Mouse (Mus musculus) midbrain, embryonic 12.5 days (tissue): ENCODE results near the gene Itpk1. TPM values are rescaled to one million over a fixed set of nuclear protein-coding genes. Genes with fewer than 3 reads are reported as not detected.
"Not testable (repeated sequence)": the region's sequence is repeated elsewhere in the genome, so short reads cannot be mapped to it uniquely, and the experiment has no call there.

Source experiments
- ATAC-seq: fragments of 200-750 bp; cut with Nextera tagmentation; 2 replicates; pipeline ENCODE4 v1.8.0; 2017; ENCODE audit warnings: low read depth, moderate TSS enrichment, moderate library complexity; ENCODE audit not compliant: low FRiP score
- H3K27ac ChIP-seq: fragments of 300-500 bp; sonication (generic); replicated peaks from 2 replicates; pipeline ENCODE4 v1.5.1; 2016; ENCODE audit warnings: mild to moderate bottlenecking
- H3K27me3 ChIP-seq: fragments of 300-500 bp; sonication (generic); 2 replicates; pipeline ENCODE4 v1.6.1; 2016; ENCODE audit warnings: mild to moderate bottlenecking
- H3K36me3 ChIP-seq: fragments of 300-500 bp; sonication (generic); 2 replicates; pipeline ENCODE4 v1.6.1; 2016
- H3K4me1 ChIP-seq: fragments of 300-500 bp; sonication (generic); 2 replicates; pipeline ENCODE4 v1.6.1; 2016
- H3K4me2 ChIP-seq: fragments of 300-500 bp; sonication (generic); replicated peaks from 2 replicates; pipeline ENCODE4 v1.6.1; 2016; ENCODE audit warnings: mild to moderate bottlenecking, moderate library complexity
- H3K4me3 ChIP-seq: fragments of 300-500 bp; sonication (generic); 2 replicates; pipeline ENCODE4 v1.5.1; 2016; ENCODE audit warnings: mild to moderate bottlenecking
- H3K9ac ChIP-seq: fragments of 300-500 bp; sonication (generic); replicated peaks from 2 replicates; pipeline ENCODE4 v1.6.1; 2016; ENCODE audit warnings: mild to moderate bottlenecking, moderate library complexity
- H3K9me3 ChIP-seq: fragments of 300-500 bp; sonication (generic); 2 replicates; pipeline ENCODE4 v1.6.1; 2016; ENCODE audit warnings: mild to moderate bottlenecking
- WGBS: fragments of 180-500 bp; shearing (Covaris S2); methylation state at CpG from one replicate; pipeline ENCODE4 v1.1.7; 2016; 5-methylcytosine and 5-hydroxymethylcytosine counted together
- polyA plus RNA-seq: library from polyadenylated mRNA; unstranded; fragments of >200 nt; fragmentation: Nextera tagmentation; extraction: Ambion mirVana; gene quantifications from 2 replicates; pipeline ENCODE4 v1.2.1, GENCODE M21; 2016

Gene Itpk1
- polyA plus RNA-seq, 1 experiment from 2014 or later: 15.4 TPM

DNA sequence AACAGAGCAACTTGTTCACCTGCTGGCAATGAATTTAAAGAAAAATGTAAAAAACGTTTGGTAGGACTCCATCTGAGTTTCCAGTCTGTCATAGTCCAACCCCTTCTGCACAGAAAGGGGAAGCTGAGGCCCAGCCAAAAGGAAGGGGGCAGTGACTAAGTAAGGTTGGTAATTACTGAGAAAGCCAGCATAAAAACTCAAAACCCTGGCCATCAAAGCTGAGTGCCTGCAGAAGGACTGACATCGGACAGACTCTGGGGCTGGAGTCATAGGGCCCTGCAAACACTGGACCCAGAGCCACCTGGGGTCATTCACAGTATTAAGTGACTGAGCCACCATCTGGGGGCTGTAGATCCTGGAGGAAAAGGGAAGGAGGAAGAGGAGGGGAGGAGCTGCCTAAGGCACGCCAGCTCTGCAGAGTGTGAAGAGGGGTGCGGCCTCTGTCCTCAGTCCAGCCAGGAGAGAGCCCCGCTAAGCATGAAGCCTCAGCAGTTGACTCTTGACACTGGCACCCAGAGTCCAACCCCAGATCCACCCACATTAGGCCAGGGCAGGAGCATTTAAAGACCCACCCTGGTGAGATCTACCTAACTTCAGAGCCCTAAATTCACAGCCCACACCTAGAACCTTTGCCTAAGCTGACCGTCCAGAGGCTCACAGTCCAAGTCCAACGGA, 58.0 kb downstream of the Itpk1 start:
- no peaks in the 10 kb centered on the region for H3K9me3 ChIP-seq
- WGBS: 85% methylated on average over 7 of the region's 7 CpGs
- no peak overlapping the region for H3K4me3 ChIP-seq
- no peaks in the 10 kb centered on the region for H3K27me3 ChIP-seq
- ATAC-seq: no peak
- no peaks in the 10 kb centered on the region for H3K36me3 ChIP-seq
- no peak overlapping the region for H3K4me2 ChIP-seq
- H3K27ac ChIP-seq: no peak overlapping the region
- no peak overlapping the region for H3K9ac ChIP-seq
- no peaks in the 10 kb centered on the region for H3K4me1 ChIP-seq

- H3K4me1 ChIP-seq: peaks cover 3% of the 10 kb centered on the region
These were observed 58.7 kb downstream of the Itpk1 start for GRCm38 (mm10) chr12:102645911-102646585.

GRCm38 (mm10) chr12:102643316-102643715, 61.4 kb downstream of the Itpk1 start:
- Histone ChIP-seq H3K9ac (no peak overlapping the region), H3K27me3 (no peaks in the 10 kb centered on the region), H3K9me3 (no peaks in the 10 kb centered on the region), H3K4me3 (no peak overlapping the region), H3K4me2 (no peak overlapping the region), H3K4me1 (peaks cover 21% of the 10 kb centered on the region), H3K27ac (no peak overlapping the region), H3K36me3 (no peaks in the 10 kb centered on the region)
- 86% methylated on average over 6 of the region's 6 CpGs for WGBS
- no peak for ATAC-seq

More at GRCm38 (mm10) chr12:102645911-102646585, 58.7 kb downstream of the Itpk1 start:
- no peaks in the 10 kb centered on the region for H3K9me3 ChIP-seq
- ATAC-seq: no peak
- H3K4me2 ChIP-seq: no peak overlapping the region
- H3K36me3 ChIP-seq: no peaks in the 10 kb centered on the region
- H3K27me3 ChIP-seq: no peaks in the 10 kb centered on the region
- H3K27ac ChIP-seq: no peak overlapping the region
- 84% methylated on average over 6 of the region's 6 CpGs for WGBS
- no peak overlapping the region for H3K9ac ChIP-seq
- no peak overlapping the region for H3K4me3 ChIP-seq

DNA sequence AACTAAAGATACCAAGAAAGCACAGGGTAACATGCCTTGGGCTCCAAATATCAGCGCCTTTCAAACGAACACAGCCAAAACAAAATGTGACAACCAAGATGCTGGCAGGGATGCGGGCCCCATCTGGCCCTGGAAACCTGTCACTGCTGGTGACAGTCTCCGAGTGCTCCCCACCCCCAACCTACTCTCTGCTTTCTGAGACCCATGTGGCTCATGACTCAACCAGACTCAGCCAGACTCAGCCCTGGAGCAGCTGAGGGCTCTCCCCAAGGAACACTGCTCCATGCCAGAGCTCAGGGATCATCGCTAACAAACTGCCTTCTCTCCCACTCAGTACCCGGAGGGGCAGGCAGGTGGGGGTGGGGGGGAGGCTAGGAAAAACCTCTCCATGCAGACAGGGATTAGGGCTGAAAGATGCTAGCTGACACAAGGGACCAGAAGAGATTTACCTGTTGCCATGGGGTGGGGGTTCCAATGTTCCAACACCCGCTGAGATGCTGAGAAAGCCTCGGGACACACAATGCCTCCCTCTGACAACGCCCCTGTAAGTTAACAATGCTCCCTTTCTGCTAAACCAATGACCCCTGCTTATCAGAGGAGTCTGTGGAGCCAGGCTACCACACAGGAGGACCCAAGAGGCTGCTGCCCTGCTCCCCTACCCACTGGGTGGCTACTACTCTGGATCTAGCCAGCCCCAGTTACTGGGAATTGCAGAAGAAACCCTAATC, 64.1 kb downstream of the Itpk1 start:
- WGBS: 25% methylated on average over 9 of the region's 9 CpGs

GRCm38 (mm10) chr12:102638878-102639277, 65.9 kb downstream of the Itpk1 start:
- Histone ChIP-seq H3K36me3 (no peaks in the 10 kb centered on the region), H3K27me3 (no peaks in the 10 kb centered on the region), H3K27ac (no peak overlapping the region), H3K4me2 (no peak overlapping the region), H3K4me3 (no peak overlapping the region), H3K4me1 (peaks cover 25% of the 10 kb centered on the region), H3K9me3 (no peaks in the 10 kb centered on the region), H3K9ac (no peak overlapping the region)
- ATAC-seq: no peak
- WGBS: 53% methylated on average over 3 of the region's 3 CpGs

More for the DNA sequence above, 64.1 kb downstream of the Itpk1 start:
- Histone ChIP-seq H3K27ac (peak overlapping the region; percentile 52; the same call in 1 of the 2 replicates), H3K9me3 (no peaks in the 10 kb centered on the region), H3K4me3 (no peak overlapping the region), H3K4me1 (peaks cover 21% of the 10 kb centered on the region), H3K9ac (no peak overlapping the region), H3K36me3 (no peaks in the 10 kb centered on the region), H3K4me2 (no peak overlapping the region), H3K27me3 (no peaks in the 10 kb centered on the region)
- peak; percentile 76 for ATAC-seq

DNA sequence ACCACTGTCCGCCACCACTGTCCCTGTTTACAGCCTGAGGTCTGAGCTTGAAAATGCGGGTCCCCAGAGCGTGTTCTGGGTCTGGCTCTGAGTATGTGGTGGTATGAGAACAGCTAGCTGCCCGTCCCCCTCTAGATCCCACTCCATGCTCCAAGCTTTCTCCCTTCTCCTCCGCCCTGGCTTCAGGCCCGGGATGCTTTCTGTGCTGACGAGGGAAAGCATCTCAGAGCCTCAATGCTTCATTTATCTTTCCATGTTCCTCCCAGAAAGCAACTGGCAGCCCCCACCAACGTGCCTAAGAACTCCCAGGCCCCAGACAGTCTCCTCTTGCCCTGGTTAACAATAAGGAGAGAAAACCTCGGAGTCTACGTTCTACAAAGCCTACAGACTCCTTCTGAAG, 67.5 kb downstream of the Itpk1 start:
- Histone ChIP-seq H3K4me2 (no peak overlapping the region), H3K4me3 (no peak overlapping the region), H3K36me3 (no peaks in the 10 kb centered on the region), H3K9ac (no peak overlapping the region), H3K9me3 (no peaks in the 10 kb centered on the region), H3K27ac (no peak overlapping the region), H3K4me1 (peaks cover 25% of the 10 kb centered on the region), H3K27me3 (no peaks in the 10 kb centered on the region)
- ATAC-seq: no peak
- WGBS: 89% methylated on average over 10 of the region's 10 CpGs

DNA sequence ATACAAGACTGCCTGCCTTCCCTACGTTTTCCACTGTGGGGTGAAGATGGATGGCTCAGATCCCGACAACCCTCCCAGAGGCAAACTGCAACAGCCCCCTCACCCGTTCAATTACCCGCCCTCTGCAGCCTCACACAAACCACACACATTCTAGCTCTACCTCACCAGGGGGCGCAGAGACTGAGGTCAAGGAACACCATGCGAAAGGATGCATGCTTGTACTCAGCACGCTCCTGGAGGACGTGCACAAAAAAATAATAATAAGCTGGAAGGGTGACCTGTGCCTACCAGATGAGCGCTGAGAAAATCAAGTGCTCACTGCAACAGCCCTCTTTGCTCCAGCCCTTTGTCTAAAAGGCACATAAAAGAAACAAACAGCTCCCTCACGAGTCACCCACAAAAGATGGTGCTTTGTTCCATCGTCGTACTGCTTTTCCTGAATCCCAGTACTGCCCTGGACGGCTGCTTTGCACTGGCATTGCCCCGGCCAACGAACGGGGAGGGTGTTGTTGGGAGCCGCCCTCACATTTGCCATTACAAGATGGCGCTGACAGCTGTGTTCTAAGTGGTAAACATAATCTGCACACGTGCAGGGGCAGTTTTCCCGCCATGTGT, 70.2 kb downstream of the Itpk1 start:
- ATAC-seq: no peak
- WGBS: 71% methylated on average over 19 of the region's 20 CpGs

GRCm38 (mm10) chr12:102633083-102633501, 71.6 kb downstream of the Itpk1 start:
- Histone ChIP-seq H3K4me2 (no peak overlapping the region), H3K9ac (no peak overlapping the region), H3K27me3 (no peaks in the 10 kb centered on the region), H3K4me1 (peaks cover 10% of the 10 kb centered on the region), H3K27ac (no peak overlapping the region), H3K4me3 (no peak overlapping the region), H3K36me3 (no peaks in the 10 kb centered on the region), H3K9me3 (no peaks in the 10 kb centered on the region)
- WGBS: 69% methylated on average over 4 of the region's 4 CpGs
- no peak for ATAC-seq

More for the DNA sequence above, 70.2 kb downstream of the Itpk1 start:
- Histone ChIP-seq H3K4me3 (no peak overlapping the region), H3K9me3 (no peaks in the 10 kb centered on the region), H3K27me3 (no peaks in the 10 kb centered on the region), H3K9ac (no peak overlapping the region), H3K27ac (no peak overlapping the region), H3K36me3 (no peaks in the 10 kb centered on the region), H3K4me1 (peaks cover 18% of the 10 kb centered on the region), H3K4me2 (no peak overlapping the region)

GRCm38 (mm10) chr12:102631690-102632089, 73.0 kb downstream of the Itpk1 start:
- peak; percentile 50; the same call in 1 of the 2 replicates for ATAC-seq
- 52% methylated on average over 8 of the region's 8 CpGs for WGBS
- peak overlapping the region; percentile 49; the same call in 1 of the 2 replicates for H3K27ac ChIP-seq

DNA sequence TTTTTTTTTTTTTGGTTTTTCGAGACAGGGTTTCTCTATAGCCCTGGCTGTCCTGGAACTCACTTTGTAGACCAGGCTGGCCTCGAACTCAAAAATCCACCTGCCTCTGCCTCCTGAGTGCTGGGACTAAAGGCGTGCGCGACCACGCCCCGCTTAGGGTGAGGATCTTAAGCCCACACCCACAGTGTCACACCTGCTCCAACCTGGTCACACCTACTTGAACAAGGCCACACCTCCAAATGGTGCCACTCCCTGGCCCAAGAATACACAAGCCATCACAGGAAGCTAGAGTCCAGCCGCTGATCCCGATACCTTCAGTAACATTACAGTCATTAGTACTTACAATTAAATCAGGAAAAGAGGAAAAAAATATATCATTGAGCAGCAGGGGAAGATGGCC, 74.3 kb downstream of the Itpk1 start:
- peaks cover 16% of the 10 kb centered on the region for H3K4me1 ChIP-seq
- H3K27me3 ChIP-seq, H3K9me3 ChIP-seq, H3K4me3 ChIP-seq, H3K36me3 ChIP-seq, ATAC-seq, H3K4me2 ChIP-seq, H3K9ac ChIP-seq, H3K27ac ChIP-seq: not testable (repeated sequence)
- 92% methylated on average over 9 of the region's 9 CpGs for WGBS

More at GRCm38 (mm10) chr12:102631690-102632089, 73.0 kb downstream of the Itpk1 start:
- no peaks in the 10 kb centered on the region for H3K27me3 ChIP-seq
- H3K4me1 ChIP-seq: peaks cover 15% of the 10 kb centered on the region
- H3K4me3 ChIP-seq: no peak overlapping the region
- no peak overlapping the region for H3K4me2 ChIP-seq
- no peaks in the 10 kb centered on the region for H3K36me3 ChIP-seq
- H3K9me3 ChIP-seq: no peaks in the 10 kb centered on the region
- no peak overlapping the region for H3K9ac ChIP-seq

DNA sequence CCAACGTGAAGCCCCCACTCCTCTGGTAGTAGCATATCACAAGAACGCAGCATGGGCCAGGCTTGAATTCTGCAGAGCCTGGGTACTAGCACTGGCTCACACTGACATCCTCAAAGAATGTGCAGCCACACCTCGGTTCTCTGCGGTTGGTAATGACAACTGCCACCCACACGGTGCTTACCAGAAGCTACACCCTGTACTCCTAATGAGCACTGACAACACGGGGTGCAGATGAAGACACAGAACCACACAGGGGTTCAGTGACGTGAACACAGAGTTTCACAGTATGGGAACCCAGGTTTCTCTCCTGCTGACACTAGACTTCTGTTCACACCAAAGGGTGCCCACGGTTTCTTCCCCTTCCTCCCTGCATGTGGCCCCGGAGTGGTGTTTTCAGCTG, 76.5 kb downstream of the Itpk1 start:
- Histone ChIP-seq H3K9me3 (no peaks in the 10 kb centered on the region), H3K4me2 (no peak overlapping the region), H3K36me3 (no peaks in the 10 kb centered on the region), H3K4me1 (peaks cover 12% of the 10 kb centered on the region), H3K27ac (no peak overlapping the region), H3K27me3 (no peaks in the 10 kb centered on the region), H3K9ac (no peak overlapping the region), H3K4me3 (no peak overlapping the region)
- no peak for ATAC-seq
- 88% methylated on average over 9 of the region's 9 CpGs for WGBS

GRCm38 (mm10) chr12:102627545-102627944, 77.2 kb downstream of the Itpk1 start:
- 93% methylated on average over 5 of the region's 5 CpGs for WGBS
- Histone ChIP-seq H3K4me1 (peaks cover 12% of the 10 kb centered on the region), H3K36me3 (no peaks in the 10 kb centered on the region), H3K27me3 (no peaks in the 10 kb centered on the region), H3K4me3 (no peak overlapping the region), H3K9ac (no peak overlapping the region), H3K4me2 (no peak overlapping the region), H3K27ac (no peak overlapping the region), H3K9me3 (no peaks in the 10 kb centered on the region)
- no peak for ATAC-seq
